In genomic region chr1:43496993-43497392, GRCm38 (mm10) we compare ENCODE assay signal across 20 mouse cellular contexts. TPM values are rescaled to one million over a fixed set of nuclear protein-coding genes. Genes with fewer than 3 reads are reported as not detected.
DNase-seq lines count a peak whose midpoint lies in the region; ATAC-seq lines count a peak whose summit lies in the region.
"Had no signal": no experiment of that assay in that cellular context is flagged by ENCODE, and none has a peak within 500 bp of the region (broad histone marks: within the 10 kb centered on the region; RNA-seq: fewer than 3 reads in every experiment).

No protein-coding gene starts in this region.

- H3K9me3 ChIP-seq in megakaryocyte, embryonic 14.5 days: no peaks in the 10 kb centered on the region
- H3K9me3 ChIP-seq: embryonic facial prominence, embryonic 13.5 days; embryonic facial prominence, embryonic 15.5 days; forebrain, embryonic 10.5 days; forebrain, embryonic 12.5 days had no signal

- peaks cover 94% of the 10 kb centered on the region for H3K4me1 ChIP-seq in megakaryocyte, embryonic 14.5 days

- no peak for ATAC-seq in megakaryocyte, adult 5-6 weeks (ENCODE audit: poor library complexity, severe bottlenecking)
- ATAC-seq: forebrain, embryonic 14.5 days had no signal

- DNase-seq in heart, adult 11 months: peak; percentile 66
- no peak for DNase-seq in heart, adult 9 months (ENCODE audit: low spot score in 2 of 2)
- DNase-seq: adrenal gland, adult 2 months; adrenal gland, postnatal 10 days; adrenal gland, postnatal 25 days; cerebellum, adult 11 months; cerebellum, adult 18-20 months; cerebellum, adult 8-10 months; cerebellum, adult 9-11 months; cerebellum, postnatal 14 days; cerebellum, postnatal 36 days; embryo, embryonic 11 days had no signal

- peak overlapping the region; percentile 2 for H3K4me3 ChIP-seq in megakaryocyte, embryonic 14.5 days (replicated peaks)
- H3K4me3 ChIP-seq: embryonic facial prominence, embryonic 13.5 days; embryonic facial prominence, embryonic 15.5 days; erythroblast, embryonic 14.5 days; forebrain, embryonic 10.5 days; forebrain, embryonic 12.5 days had no signal

- H3K27me3 ChIP-seq in megakaryocyte, embryonic 14.5 days (replicated peaks): no peaks in the 10 kb centered on the region
- H3K27me3 ChIP-seq: embryonic facial prominence, embryonic 13.5 days; embryonic facial prominence, embryonic 15.5 days had no signal

- H3K36me3 ChIP-seq in megakaryocyte, embryonic 14.5 days (replicated peaks; ENCODE audit: low read length): peaks cover 87% of the 10 kb centered on the region
- H3K36me3 ChIP-seq: embryonic facial prominence, embryonic 13.5 days; embryonic facial prominence, embryonic 15.5 days; forebrain, embryonic 10.5 days; forebrain, embryonic 12.5 days had no signal

RNA-seq across cellular contexts. Expression of gene Nck2, which starts 52.6 kb away (rescaled TPM):
- polyA plus RNA-seq in megakaryocyte, embryonic 14.5 days (2012; ENCODE audit: insufficient read depth, low replicate concordance): 106 and 185 TPM in 2 replicates
- 2.9 and 3.0 TPM in 2 replicates for total RNA-seq in megakaryocyte, adult 5-6 weeks (2015)
- total RNA-seq in megakaryocyte, adult 5-6 weeks (2017): 4.5 and 5.4 TPM in 2 replicates
